In the genomic region with DNA sequence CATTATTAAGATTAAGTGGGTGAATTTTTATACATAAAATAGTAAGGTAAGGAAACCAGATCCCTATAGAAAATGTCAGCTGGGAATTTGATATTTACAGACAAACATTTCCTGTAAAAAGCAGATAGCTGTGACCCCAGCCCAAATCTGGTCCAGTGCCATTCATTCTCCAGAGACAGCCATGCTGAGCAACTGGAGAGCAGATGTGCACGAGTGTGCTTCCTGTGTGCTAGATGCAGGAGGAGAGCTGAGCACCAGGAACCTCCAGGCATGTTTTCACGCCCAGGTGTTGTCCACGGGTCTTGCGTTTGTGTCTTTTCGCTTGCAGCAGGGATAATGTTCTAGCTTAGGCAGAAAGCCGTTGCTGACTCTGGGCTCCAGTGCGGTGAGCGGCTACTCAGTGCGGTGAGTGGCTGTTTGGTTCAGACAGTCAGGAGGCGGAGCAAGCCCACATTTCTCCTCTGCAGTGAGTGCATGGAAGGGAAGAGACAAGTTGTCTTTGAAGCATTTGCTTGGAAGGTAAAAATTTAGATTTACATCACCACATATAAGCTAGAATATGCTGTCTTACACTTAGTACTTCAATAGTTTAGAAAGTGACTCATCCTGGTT, we compare ENCODE assay signal across 29 mouse cellular contexts.
DNase-seq lines count a peak whose midpoint lies in the region; ATAC-seq and TF ChIP-seq lines count a peak whose summit lies in the region.
"Had no signal": no experiment of that assay in that cellular context is flagged by ENCODE, and none has a peak within 500 bp of the region (broad histone marks: within the 10 kb centered on the region; RNA-seq: fewer than 3 reads in every experiment).

No protein-coding gene starts in this region.

- WGBS in lung, embryonic 14.5 days, result 61% methylated on average over 10 of the region's 10 CpGs
- 67% methylated on average over 10 of the region's 10 CpGs for WGBS in embryonic facial prominence, embryonic 14.5 days
- 90% methylated on average over 10 of the region's 10 CpGs for WGBS in midbrain, embryonic 13.5 days

- no peak overlapping the region for H3K4me2 ChIP-seq in lung, embryonic 14.5 days
- H3K4me2 ChIP-seq in embryonic facial prominence, embryonic 14.5 days (ENCODE audit: low read depth, low read length), result no peak overlapping the region; the same call in 1 of the 2 replicates
- H3K4me2 ChIP-seq in midbrain, embryonic 13.5 days (replicated peaks), result no peak overlapping the region
- H3K4me2 ChIP-seq: embryonic facial prominence, embryonic 13.5 days; forebrain, embryonic 15.5 days; heart, embryonic 13.5 days; intestine, embryonic 15.5 days; limb, embryonic 15.5 days; neural tube, embryonic 12.5 days had no signal

- intact Hi-C loops in heart, postnatal 25 days (cut with DNase I), result no loop called here

- H3K27ac ChIP-seq in lung, embryonic 14.5 days (ENCODE audit: low read depth), result peak overlapping the region; percentile 68
- no peak overlapping the region for H3K27ac ChIP-seq in embryonic facial prominence, embryonic 14.5 days (replicated peaks; ENCODE audit: low read depth, low read length)
- H3K27ac ChIP-seq in midbrain, embryonic 13.5 days, result no peak overlapping the region; the same call in 1 of the 2 replicates
- H3K27ac ChIP-seq: embryonic facial prominence, embryonic 13.5 days; forebrain, embryonic 15.5 days; heart, adult 2 months; heart, embryonic 13.5 days; intestine, embryonic 15.5 days; limb, embryonic 15.5 days; liver, embryonic 14.5 days; neural tube, embryonic 12.5 days had no signal

- peak; percentile 5 for DNase-seq in heart, adult 11 months
- DNase-seq in heart, postnatal 25 days (ENCODE audit: low spot score), result no peak
- DNase-seq in lung, embryonic 14.5 days, result no peak
- no peak for DNase-seq in lung, postnatal 36 days
- DNase-seq in 3T3-L1 (ENCODE audit: low read depth, low spot score), result peak; percentile 39
- peak; percentile 31 for DNase-seq in embryonic facial prominence, embryonic 14.5 days (ENCODE audit: low spot score)
- DNase-seq: B cell, adult 2 months; cerebellum, adult 11-12 months; cerebellum, postnatal 14 days; gastrocnemius, postnatal 25 days; heart, adult 2 months; heart, postnatal 36 days; kidney, adult 9 months; kidney, postnatal 14 days; layer of hippocampus, postnatal 36 days; midbrain, embryonic 14.5 days; retina, postnatal 1 day; thymus, postnatal 14 days had no signal

- no peaks in the 10 kb centered on the region for H3K9me3 ChIP-seq in lung, embryonic 14.5 days (ENCODE audit: low read depth, low read length)
- no peaks in the 10 kb centered on the region for H3K9me3 ChIP-seq in embryonic facial prominence, embryonic 14.5 days (ENCODE audit: control insufficient read depth, low read length)
- no peaks in the 10 kb centered on the region for H3K9me3 ChIP-seq in midbrain, embryonic 13.5 days
- H3K9me3 ChIP-seq: embryonic facial prominence, embryonic 13.5 days; forebrain, embryonic 15.5 days; G1E; heart, embryonic 13.5 days; intestine, embryonic 15.5 days; limb, embryonic 15.5 days; neural tube, embryonic 12.5 days had no signal

- no peaks in the 10 kb centered on the region for H3K27me3 ChIP-seq in lung, embryonic 14.5 days (ENCODE audit: insufficient read depth, low read length)
- H3K27me3 ChIP-seq in embryonic facial prominence, embryonic 14.5 days (replicated peaks; ENCODE audit: control insufficient read depth, insufficient read depth, low read length), result no peaks in the 10 kb centered on the region
- H3K27me3 ChIP-seq in midbrain, embryonic 13.5 days, result no peaks in the 10 kb centered on the region
- H3K27me3 ChIP-seq: CH12.LX; embryonic facial prominence, embryonic 13.5 days; forebrain, embryonic 15.5 days; heart, embryonic 13.5 days; intestine, embryonic 15.5 days; limb, embryonic 15.5 days; neural tube, embryonic 12.5 days had no signal

- peak; percentile 52; the same call in 1 of the 2 replicates for ATAC-seq in lung, embryonic 14.5 days (ENCODE audit: insufficient read depth)
- no peak for ATAC-seq in embryonic facial prominence, embryonic 14.5 days (ENCODE audit: low read depth)
- ATAC-seq in midbrain, embryonic 13.5 days, result no peak
- ATAC-seq: forebrain, embryonic 15.5 days; hindbrain, embryonic 16.5 days; intestine, embryonic 15.5 days had no signal

- H3K4me3 ChIP-seq in lung, embryonic 14.5 days (ENCODE audit: low read depth, low read length), result no peak overlapping the region
- no peak overlapping the region for H3K4me3 ChIP-seq in embryonic facial prominence, embryonic 14.5 days (ENCODE audit: low read depth, low read length)
- H3K4me3 ChIP-seq in midbrain, embryonic 13.5 days (replicated peaks), result no peak overlapping the region
- H3K4me3 ChIP-seq: embryonic facial prominence, embryonic 13.5 days; forebrain, embryonic 15.5 days; heart, adult 2 months; heart, embryonic 13.5 days; intestine, embryonic 15.5 days; limb, embryonic 15.5 days; neural tube, embryonic 12.5 days had no signal

- 0 out of 2 replicates have a peak, but pooled peaks cover 4% of the 10 kb centered on the region for H3K4me1 ChIP-seq in lung, embryonic 14.5 days (ENCODE audit: insufficient read depth)
- H3K4me1 ChIP-seq in embryonic facial prominence, embryonic 14.5 days (ENCODE audit: control insufficient read depth, insufficient read depth, low read length), result peaks cover 8% of the 10 kb centered on the region
- H3K4me1 ChIP-seq in midbrain, embryonic 13.5 days (replicated peaks), result peaks cover 13% of the 10 kb centered on the region
- H3K4me1 ChIP-seq: forebrain, embryonic 15.5 days; intestine, embryonic 15.5 days; neural tube, embryonic 12.5 days had no signal

- no peak for TF ChIP-seq CTCF in lung, embryonic 14.5 days (IDR thresholded peaks at IDR 0.05; ENCODE audit: low read depth)

- 0 out of 2 replicates have a peak, but pooled peaks cover 7% of the 10 kb centered on the region for H3K36me3 ChIP-seq in lung, embryonic 14.5 days (ENCODE audit: insufficient read depth)
- no peaks in the 10 kb centered on the region for H3K36me3 ChIP-seq in embryonic facial prominence, embryonic 14.5 days (ENCODE audit: control insufficient read depth, insufficient read depth, low read length)
- peaks cover 38% of the 10 kb centered on the region for H3K36me3 ChIP-seq in midbrain, embryonic 13.5 days
- H3K36me3 ChIP-seq: intestine, embryonic 15.5 days had no signal

- no peak overlapping the region for H3K9ac ChIP-seq in lung, embryonic 14.5 days
- H3K9ac ChIP-seq in embryonic facial prominence, embryonic 14.5 days (ENCODE audit: low read depth, low read length), result no peak overlapping the region
- H3K9ac ChIP-seq in midbrain, embryonic 13.5 days (replicated peaks), result no peak overlapping the region
- H3K9ac ChIP-seq: embryonic facial prominence, embryonic 13.5 days; forebrain, embryonic 15.5 days; heart, embryonic 13.5 days; intestine, embryonic 15.5 days; limb, embryonic 15.5 days; liver, embryonic 14.5 days; neural tube, embryonic 12.5 days had no signal

Comparison
In these comparisons a context has a peak if more than half of its experiments do, and no peak if none do; other contexts are left out.
1. DNase-seq: peak in heart, adult 11 months (single experiment), 3T3-L1 (single experiment) and embryonic facial prominence, embryonic 14.5 days (single experiment); none in heart, postnatal 25 days (single experiment), lung, embryonic 14.5 days (single experiment) and lung, postnatal 36 days (single experiment).